Mouse (Mus musculus): ENCODE results near the gene Celf2.

DNA sequence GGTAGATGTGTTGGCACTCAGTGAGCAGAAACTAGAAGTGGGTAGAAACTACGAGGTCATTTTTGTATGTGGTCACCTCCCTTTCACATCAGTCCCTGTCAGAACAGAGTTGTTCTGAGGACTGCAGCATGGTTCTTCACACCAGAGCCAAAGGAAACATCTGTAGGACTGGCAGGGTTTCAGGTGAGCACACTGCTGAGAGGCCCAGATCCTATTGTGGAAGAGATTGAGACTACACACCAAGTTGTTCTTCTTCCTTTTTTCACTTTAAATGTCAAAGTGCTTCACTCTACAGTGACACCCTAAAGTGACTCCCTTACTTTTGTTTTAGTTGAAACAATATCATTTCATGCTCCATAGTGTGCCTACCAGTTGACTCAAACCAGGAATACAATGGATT, 804.6 kb downstream of the Celf2 start:
- TF ChIP-seq CTCF (IDR thresholded peaks at IDR 0.05; ENCODE audit: control insufficient read depth, insufficient read depth, low read length) (no peak), POLR2A (IDR thresholded peaks at IDR 0.05; ENCODE audit: borderline replicate concordance, control insufficient read depth, low read depth, low read length) (no peak)
